Mouse (Mus musculus) forebrain, postnatal 0 days (tissue): ENCODE data around the gene U2af1. TPM values are rescaled to one million over a fixed set of nuclear protein-coding genes. Genes with fewer than 3 reads are reported as not detected.
"Not testable (repeated sequence)": the region's sequence is repeated elsewhere in the genome, so short reads cannot be mapped to it uniquely, and the experiment has no call there.

Experiments used
- ATAC-seq: fragments of 200-750 bp; cut with Nextera tagmentation; 2 replicates; pipeline ENCODE4 v1.8.0; 2017; ENCODE audit warnings: mild to moderate bottlenecking, moderate library complexity
- DNase-seq: peaks from one replicate; pipeline ENCODE4 v3.0.0-alpha.2; 2015
- H3K27ac ChIP-seq: fragments of 300-500 bp; sonication (generic); 2 replicates; pipeline ENCODE4 v1.5.1; 2014; ENCODE audit warnings: low read depth, mild to moderate bottlenecking, antibody characterized with exemption, low read length, moderate library complexity, mixed read lengths
- H3K27me3 ChIP-seq: fragments of 300-500 bp; sonication (generic); 2 replicates; pipeline ENCODE4 v1.6.1; 2014; ENCODE audit warnings: mild to moderate bottlenecking, low read length, mixed read lengths; ENCODE audit not compliant: insufficient read depth
- H3K36me3 ChIP-seq: fragments of 300-500 bp; sonication (generic); 2 replicates; pipeline ENCODE4 v1.6.1; 2014; ENCODE audit warnings: mild to moderate bottlenecking, moderate library complexity; ENCODE audit not compliant: insufficient read depth
- H3K4me1 ChIP-seq: fragments of 300-500 bp; sonication (generic); 2 replicates; pipeline ENCODE4 v1.6.1; 2014; ENCODE audit warnings: antibody characterized with exemption; ENCODE audit not compliant: insufficient read depth
- H3K4me2 ChIP-seq: fragments of 300-500 bp; sonication (generic); 2 replicates; pipeline ENCODE4 v1.6.1; 2014; ENCODE audit warnings: low read depth, mild to moderate bottlenecking, moderate library complexity
- H3K4me3 ChIP-seq: fragments of 300-500 bp; sonication (generic); 2 replicates; pipeline ENCODE4 v1.5.1; 2014; ENCODE audit warnings: low read depth, low read length, mixed read lengths
- H3K9ac ChIP-seq: fragments of 300-500 bp; sonication (generic); 2 replicates; pipeline ENCODE4 v1.6.1; 2014; ENCODE audit warnings: mild to moderate bottlenecking
- H3K9me3 ChIP-seq: fragments of 300-500 bp; sonication (generic); 2 replicates; pipeline ENCODE4 v1.6.1; 2016; ENCODE audit warnings: low read length
- CTCF ChIP-seq: sonication (generic); IDR thresholded peaks from 2 replicates; pipeline ENCODE4 v1.5.1; 2016; ENCODE audit warnings: antibody characterized with exemption, control low read depth, low read depth
- WGBS: fragments of 180-500 bp; shearing (Covaris S2); extraction: QIAGEN DNeasy Blood & Tissue Kit; methylation state at CpG from one replicate; pipeline ENCODE4 v1.1.7; 2014; 5-methylcytosine and 5-hydroxymethylcytosine counted together
- polyA plus RNA-seq: library from polyadenylated mRNA; unstranded; fragments of >200 nt; fragmentation: Nextera tagmentation; extraction: Ambion mirVana; gene quantifications from 2 replicates; pipeline ENCODE4 v1.2.1, GENCODE M21; 2015
- total RNA-seq: library from RNA; depleted of rRNA; stranded (reverse); fragments of >200 nt; gene quantifications from 2 replicates; pipeline ENCODE4 v1.2.3, GENCODE M21; 2014; rRNA removed

Gene U2af1
- total RNA-seq = 86.4 and 102 TPM in 2 replicates
- polyA plus RNA-seq = 264 and 273 TPM in 2 replicates

DNA sequence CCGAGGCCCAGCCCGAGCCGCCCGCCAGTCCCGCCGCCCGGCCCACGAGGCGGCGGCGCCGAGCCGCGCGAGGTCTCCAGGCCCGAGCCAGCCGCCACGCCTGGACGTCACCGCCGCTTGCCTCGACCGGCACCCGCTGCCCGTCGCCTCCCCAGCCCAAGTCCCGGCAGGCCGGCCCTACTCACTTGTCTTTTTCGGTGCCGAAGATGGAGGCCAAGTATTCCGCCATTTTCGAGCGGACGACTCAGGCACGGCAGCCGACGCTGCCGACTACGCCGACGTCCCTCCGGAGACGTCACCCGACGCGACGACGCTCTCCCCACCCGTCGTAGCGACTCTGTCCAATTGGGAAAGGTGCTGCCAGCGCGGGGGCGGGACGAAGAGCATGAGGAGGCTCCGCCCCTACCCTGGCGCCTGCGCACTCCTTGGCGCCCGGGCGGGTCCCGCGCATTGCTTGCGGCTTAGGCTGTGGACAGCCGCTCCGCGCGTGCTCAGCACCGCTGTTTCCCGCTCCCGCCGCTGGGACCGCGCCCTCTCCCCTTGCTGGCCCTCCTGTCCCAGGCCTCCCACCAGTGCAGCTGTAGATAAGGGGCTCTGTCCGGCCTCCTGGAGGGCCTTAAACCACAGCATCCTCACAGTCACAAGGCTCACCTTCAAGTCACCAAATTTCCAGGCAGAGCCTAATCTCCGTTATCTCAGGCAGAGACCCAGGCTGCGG is at the start of gene U2af1:
TSS of gene U2af1 (minus strand) at position 425 of the 718 bp plus-strand sequence.
- Histone ChIP-seq H3K4me3 (peak within 1 kb of the TSS; percentile 99), H3K4me2 (peak within 1 kb of the TSS; percentile 88), H3K27ac (peak within 1 kb of the TSS; percentile 92), H3K9me3 (no peaks in the 10 kb centered on the region), H3K9ac (peak within 1 kb of the TSS; percentile 86), H3K27me3 (no peaks in the 10 kb centered on the region), H3K36me3 (peaks cover 19% of the 10 kb centered on the region), H3K4me1 (peaks cover 12% of the 10 kb centered on the region)
- DNase-seq = peak; percentile 100
- 2% methylated on average over 73 of the region's 77 CpGs for WGBS
- 0 out of 2 replicates have a peak, but pooled peaks have one; percentile 18 for TF ChIP-seq CTCF
- peak; percentile 99 for ATAC-seq

DNA sequence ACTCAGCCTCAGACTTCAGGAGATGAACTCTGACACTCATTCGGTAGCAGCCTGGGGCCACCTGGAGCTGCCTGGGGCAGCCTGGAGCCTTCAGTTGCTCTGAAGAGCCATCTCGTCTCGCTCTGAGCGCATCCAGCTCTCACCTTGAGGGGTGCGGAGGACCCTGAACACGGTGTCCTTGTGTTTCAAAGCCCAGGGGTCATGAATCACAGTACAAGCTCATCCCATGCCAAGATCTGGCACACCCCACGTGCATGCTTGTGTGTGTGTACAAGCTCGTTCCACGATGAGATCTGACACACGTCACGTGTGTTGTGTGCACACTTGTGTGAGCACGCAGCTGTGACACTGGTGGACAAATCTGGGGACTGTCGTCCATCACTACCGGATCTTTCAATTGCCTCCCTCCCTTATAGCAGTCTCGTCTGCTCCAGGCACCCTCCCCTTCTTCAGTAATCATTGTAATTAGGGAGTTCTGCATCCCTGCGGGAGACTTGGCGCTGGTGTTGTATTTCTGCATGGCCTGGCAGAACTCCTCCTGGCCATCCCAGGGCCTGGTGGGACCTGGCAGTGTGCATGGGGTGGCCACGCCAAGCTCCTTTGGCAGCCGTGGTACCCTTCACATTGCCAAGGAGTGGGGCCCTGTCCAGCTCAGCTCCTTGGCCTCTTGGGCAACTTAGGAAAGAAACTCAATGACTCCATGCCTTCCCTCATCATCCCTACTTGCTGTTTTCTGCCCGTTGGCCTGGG is 46.8 kb upstream of the U2af1 start:
- WGBS = 52% methylated on average over 20 of the region's 20 CpGs
- H3K27me3 ChIP-seq = no peaks in the 10 kb centered on the region
- DNase-seq (peak; percentile 77), ATAC-seq (peak; percentile 87)
- H3K27ac ChIP-seq = no peak overlapping the region
- H3K4me1 ChIP-seq = no peaks in the 10 kb centered on the region
- no peaks in the 10 kb centered on the region for H3K36me3 ChIP-seq
- H3K4me3 ChIP-seq = no peak overlapping the region
- H3K9me3 ChIP-seq = no peaks in the 10 kb centered on the region
- no peak overlapping the region for H3K4me2 ChIP-seq
- no peak for TF ChIP-seq CTCF
- no peak overlapping the region for H3K9ac ChIP-seq

DNA sequence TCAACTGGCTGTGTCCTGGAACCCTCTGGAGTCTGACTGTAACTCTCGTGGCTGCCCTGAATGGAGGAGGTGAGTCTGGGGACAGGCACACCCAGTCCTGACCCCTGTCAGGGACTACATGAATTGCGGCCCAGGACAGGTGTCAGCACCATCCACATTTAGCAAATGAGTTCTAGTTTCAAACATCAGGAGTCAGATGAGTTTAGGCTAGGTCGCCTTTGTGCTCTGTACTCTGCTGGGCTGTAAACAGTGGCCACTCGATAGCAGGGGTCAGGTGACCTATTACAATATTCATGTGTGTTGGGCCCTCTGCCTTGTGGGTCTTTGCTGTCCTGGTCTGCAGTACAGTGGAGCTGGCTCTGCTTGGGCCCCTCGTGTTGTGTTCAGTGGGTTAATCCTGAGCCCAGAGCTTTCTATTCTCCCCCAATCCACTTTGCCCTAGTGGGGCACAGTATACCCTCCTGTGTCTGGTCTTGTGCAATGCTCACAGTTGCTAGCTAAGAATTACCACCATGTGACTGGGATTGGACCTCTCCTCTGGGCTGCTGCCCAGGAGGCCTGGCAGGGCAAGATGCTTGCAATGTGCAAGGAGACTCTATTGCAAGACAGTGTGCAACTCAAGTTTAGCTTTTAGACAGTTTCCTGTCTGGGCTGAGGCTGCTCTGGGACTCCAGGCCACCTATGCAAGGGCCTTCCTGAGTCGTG is 44.7 kb upstream of the U2af1 start:
- 77% methylated on average over 6 of the region's 6 CpGs for whole genome bisulfite sequencing
- H3K4me2 ChIP-seq = no peak overlapping the region
- ATAC-seq (no peak; the same call in 1 of the 2 replicates), DNase-seq (no peak)
- H3K4me3 ChIP-seq = no peak overlapping the region
- H3K9ac ChIP-seq = no peak overlapping the region
- H3K27ac ChIP-seq = no peak overlapping the region
- no peaks in the 10 kb centered on the region for H3K4me1 ChIP-seq
- no peaks in the 10 kb centered on the region for H3K9me3 ChIP-seq
- no peaks in the 10 kb centered on the region for H3K27me3 ChIP-seq
- no peak for TF ChIP-seq CTCF
- no peaks in the 10 kb centered on the region for H3K36me3 ChIP-seq

DNA sequence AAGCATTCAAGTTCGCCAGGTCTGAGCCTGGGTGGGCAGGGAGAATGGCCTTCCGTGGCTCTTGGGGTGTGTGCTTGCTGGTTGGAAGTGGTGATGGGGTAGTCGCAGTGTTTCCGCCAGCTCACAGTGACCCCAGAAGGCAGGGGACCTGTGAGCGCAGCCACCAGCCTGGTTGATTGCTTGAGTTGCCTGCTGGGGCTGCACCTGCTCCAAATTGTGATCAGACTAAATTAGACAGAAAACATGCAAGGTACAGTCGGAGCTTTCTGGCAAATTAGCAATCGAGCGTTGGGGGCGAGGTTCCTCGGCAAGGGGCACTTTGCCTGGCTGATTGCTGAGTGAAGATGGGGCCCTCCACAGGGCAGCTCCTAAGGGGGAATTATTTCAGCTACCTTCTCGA is 39.7 kb upstream of the U2af1 start:
- no peaks in the 10 kb centered on the region for H3K9me3 ChIP-seq
- no peaks in the 10 kb centered on the region for H3K27me3 ChIP-seq
- WGBS = 35% methylated on average over 11 of the region's 11 CpGs
- H3K4me3 ChIP-seq = no peak overlapping the region
- H3K4me1 ChIP-seq = no peaks in the 10 kb centered on the region
- TF ChIP-seq CTCF = no peak
- H3K4me2 ChIP-seq = no peak overlapping the region
- H3K27ac ChIP-seq = no peak overlapping the region
- peak; percentile 27 for ATAC-seq
- H3K9ac ChIP-seq = no peak overlapping the region
- H3K36me3 ChIP-seq = no peaks in the 10 kb centered on the region
- DNase-seq = no peak

DNA sequence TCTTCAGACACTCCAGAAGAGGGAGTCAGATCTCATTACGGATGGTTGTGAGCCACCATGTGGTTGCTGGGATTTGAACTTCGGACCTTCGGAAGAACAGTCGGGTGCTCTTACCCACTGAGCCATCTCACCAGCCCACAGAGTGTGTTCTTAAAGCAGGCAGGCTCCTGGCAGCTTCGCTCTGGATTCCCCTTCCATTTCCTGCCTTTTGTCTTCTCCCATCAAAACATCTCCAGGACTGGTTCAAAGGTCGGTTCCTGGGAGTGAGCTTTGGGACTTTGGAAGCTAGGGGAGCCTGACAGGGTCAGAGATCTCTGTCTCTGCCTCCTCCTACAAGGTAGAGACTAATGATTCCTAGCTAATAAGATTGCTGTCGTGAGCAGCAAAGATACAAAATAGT is 36.7 kb upstream of the U2af1 start:
- not testable (repeated sequence) for H3K4me2 ChIP-seq, H3K27me3 ChIP-seq, H3K9ac ChIP-seq, H3K9me3 ChIP-seq, DNase-seq, H3K4me1 ChIP-seq, ATAC-seq, H3K36me3 ChIP-seq, H3K4me3 ChIP-seq, H3K27ac ChIP-seq
- WGBS = 90% methylated on average over 6 of the region's 7 CpGs

DNA sequence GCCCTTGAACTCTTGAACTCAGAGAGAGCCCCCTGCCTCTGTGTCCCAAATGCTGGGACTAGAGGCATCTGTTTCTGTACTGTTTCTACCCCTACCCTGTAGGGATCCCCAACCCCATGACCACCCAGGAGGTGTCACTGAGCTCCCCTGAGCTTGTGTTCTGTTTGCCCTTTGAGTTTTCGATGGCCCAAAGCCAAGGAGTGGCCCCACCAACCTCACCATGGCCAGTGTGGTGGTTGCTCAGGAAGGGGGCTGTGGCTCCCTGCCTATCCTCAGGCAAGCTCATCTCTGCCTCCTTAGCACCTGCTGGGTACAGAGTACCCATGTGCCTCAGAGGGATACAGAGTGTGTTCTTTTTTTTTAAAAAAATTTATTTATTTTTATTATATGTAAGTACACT is 36.3 kb upstream of the U2af1 start:
- Histone ChIP-seq H3K27ac (no peak overlapping the region), H3K27me3 (no peaks in the 10 kb centered on the region), H3K9me3 (no peaks in the 10 kb centered on the region), H3K4me2 (no peak overlapping the region), H3K4me3 (no peak overlapping the region), H3K4me1 (no peaks in the 10 kb centered on the region), H3K36me3 (no peaks in the 10 kb centered on the region), H3K9ac (no peak overlapping the region)
- WGBS = 74% methylated on average over 1 of the region's 1 CpGs
- no peak for TF ChIP-seq CTCF
- DNase-seq (no peak), ATAC-seq (no peak)

DNA sequence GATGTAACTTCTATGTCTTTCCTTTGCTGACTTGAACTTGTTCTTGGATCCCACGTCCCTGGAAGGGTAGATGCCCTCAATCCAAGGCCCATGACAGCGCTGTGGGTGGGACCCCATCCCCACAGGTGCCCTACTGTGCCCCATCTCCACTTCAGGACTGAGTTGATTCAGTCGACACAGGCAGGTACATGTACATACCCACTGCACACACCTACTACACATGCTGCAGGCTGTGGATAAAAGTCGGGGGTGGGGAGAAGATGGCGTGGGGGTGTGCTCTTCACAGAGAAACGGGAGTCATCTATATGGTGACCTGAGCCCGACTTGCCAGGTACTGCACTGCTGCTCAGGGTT is 35.3 kb upstream of the U2af1 start:
- no peak for ATAC-seq

More for the DNA sequence above, 35.3 kb upstream of the U2af1 start:
- DNase-seq = no peak
- Histone ChIP-seq H3K27ac (no peak overlapping the region), H3K4me2 (no peak overlapping the region), H3K4me3 (no peak overlapping the region), H3K9me3 (no peaks in the 10 kb centered on the region), H3K4me1 (no peaks in the 10 kb centered on the region), H3K9ac (no peak overlapping the region), H3K36me3 (no peaks in the 10 kb centered on the region), H3K27me3 (no peaks in the 10 kb centered on the region)
- 77% methylated on average over 7 of the region's 7 CpGs for WGBS
- TF ChIP-seq CTCF = no peak
